Mouse (Mus musculus): ENCODE measurements around the gene Vmn1r81. TPM values are rescaled to one million over a fixed set of nuclear protein-coding genes. Genes with fewer than 3 reads are reported as not detected.

Vmn1r81 gene
- polyA plus RNA-seq (2012; rRNA removed) = not detected in 2 replicates

GRCm38 (mm10) chr7:12268169-12268568, at the start of gene Vmn1r81:
Gene Vmn1r81, minus strand, starts transcription at chr7:12268269.
- Histone ChIP-seq H3K36me3 (ENCODE audit: control insufficient read depth, insufficient read depth, low read length) (no peaks in the 10 kb centered on the region), H3K4me3 (ENCODE audit: low read depth, low read length) (no peak within 1 kb of the TSS), H3K4me1 (ENCODE audit: control insufficient read depth, insufficient read depth, insufficient read length, low read length) (no peaks in the 10 kb centered on the region), H3K27ac (ENCODE audit: insufficient read depth, low read depth, low read length) (no peak within 1 kb of the TSS), H3K27me3 (ENCODE audit: control insufficient read depth, insufficient read depth, low read length) (no peaks in the 10 kb centered on the region)
- 50% methylated on average over 1 of the region's 1 CpGs for WGBS
- TF ChIP-seq POLR2A (IDR thresholded peaks at IDR 0.05; ENCODE audit: low read depth, low read length) = no peak
- no peak for TF ChIP-seq CTCF (IDR thresholded peaks at IDR 0.05; ENCODE audit: extremely low read depth, insufficient read length, insufficient replicate concordance, low read depth, low read length)

- no peaks in the 10 kb centered on the region for H3K27me3 ChIP-seq (ENCODE audit: control insufficient read depth, insufficient read depth, low read length)
- no peaks in the 10 kb centered on the region for H3K4me1 ChIP-seq (ENCODE audit: control insufficient read depth, insufficient read depth, insufficient read length, low read length)
- no peak within 1 kb of the TSS for H3K4me3 ChIP-seq (ENCODE audit: low read depth, low read length)
- no peak for TF ChIP-seq CTCF (IDR thresholded peaks at IDR 0.05; ENCODE audit: extremely low read depth, insufficient read length, insufficient replicate concordance, low read depth, low read length)
- TF ChIP-seq POLR2A (IDR thresholded peaks at IDR 0.05; ENCODE audit: low read depth, low read length) = no peak
- H3K36me3 ChIP-seq (ENCODE audit: control insufficient read depth, insufficient read depth, low read length) = no peaks in the 10 kb centered on the region
- 44% methylated on average over 2 of the region's 2 CpGs for WGBS
- H3K27ac ChIP-seq (ENCODE audit: insufficient read depth, low read depth, low read length) = no peak within 1 kb of the TSS
Measured at GRCm38 (mm10) chr7:12300130-12300529, 32.1 kb upstream of the Vmn1r81 start, which contains the start of gene Vmn1r82. Gene Vmn1r82, plus strand, starts transcription at chr7:12300430.

- 58% methylated on average over 2 of the region's 2 CpGs for WGBS
- Histone ChIP-seq H3K36me3 (ENCODE audit: control insufficient read depth, insufficient read depth, low read length) (no peaks in the 10 kb centered on the region), H3K27me3 (ENCODE audit: control insufficient read depth, insufficient read depth, low read length) (no peaks in the 10 kb centered on the region), H3K4me3 (ENCODE audit: low read depth, low read length) (no peak overlapping the region), H3K4me1 (ENCODE audit: control insufficient read depth, insufficient read depth, insufficient read length, low read length) (no peaks in the 10 kb centered on the region), H3K27ac (ENCODE audit: insufficient read depth, low read depth, low read length) (no peak overlapping the region)
- TF ChIP-seq POLR2A (IDR thresholded peaks at IDR 0.05; ENCODE audit: low read depth, low read length) (no peak), CTCF (IDR thresholded peaks at IDR 0.05; ENCODE audit: extremely low read depth, insufficient read length, insufficient replicate concordance, low read depth, low read length) (no peak)
Measured at GRCm38 (mm10) chr7:12204141-12204540, 63.9 kb downstream of the Vmn1r81 start.

Other genes starting within 250 kb of the Vmn1r81 start
- gene Vmn1r77, start 231.5 kb downstream of the Vmn1r81 start, polyA plus RNA-seq (2012; rRNA removed) = not detected in 2 replicates
- gene Vmn1r78, start 118.0 kb downstream of the Vmn1r81 start, polyA plus RNA-seq (2012; rRNA removed) = not detected in 2 replicates
- not detected in 2 replicates for gene Vmn1r79, start 97.0 kb downstream of the Vmn1r81 start, polyA plus RNA-seq (2012; rRNA removed)
- gene Vmn1r80, start 79.0 kb downstream of the Vmn1r81 start, polyA plus RNA-seq (2012; rRNA removed) = not detected in 2 replicates
- gene Vmn1r82, start 32.2 kb upstream of the Vmn1r81 start, polyA plus RNA-seq (2012; rRNA removed) = not detected in 2 replicates
- not detected in 2 replicates for gene Vmn1r83, start 61.2 kb upstream of the Vmn1r81 start, polyA plus RNA-seq (2012; rRNA removed)
- gene Vmn1r84, start 101.0 kb upstream of the Vmn1r81 start, polyA plus RNA-seq (2012; rRNA removed) = not detected in 2 replicates
- 0.06 and 0.09 TPM in 2 replicates for gene Zfp551, start 154.5 kb upstream of the Vmn1r81 start, polyA plus RNA-seq (2012; rRNA removed)
- 1.0 and 1.1 TPM in 2 replicates for gene Zfp606, start 210.0 kb upstream of the Vmn1r81 start, polyA plus RNA-seq (2012; rRNA removed)
- gene 2900092C05Rik, start 244.2 kb upstream of the Vmn1r81 start, polyA plus RNA-seq (2012; rRNA removed) = not detected in 2 replicates